Mouse (Mus musculus): ENCODE data around the gene Rgs19.

The Rgs19 gene

DNA sequence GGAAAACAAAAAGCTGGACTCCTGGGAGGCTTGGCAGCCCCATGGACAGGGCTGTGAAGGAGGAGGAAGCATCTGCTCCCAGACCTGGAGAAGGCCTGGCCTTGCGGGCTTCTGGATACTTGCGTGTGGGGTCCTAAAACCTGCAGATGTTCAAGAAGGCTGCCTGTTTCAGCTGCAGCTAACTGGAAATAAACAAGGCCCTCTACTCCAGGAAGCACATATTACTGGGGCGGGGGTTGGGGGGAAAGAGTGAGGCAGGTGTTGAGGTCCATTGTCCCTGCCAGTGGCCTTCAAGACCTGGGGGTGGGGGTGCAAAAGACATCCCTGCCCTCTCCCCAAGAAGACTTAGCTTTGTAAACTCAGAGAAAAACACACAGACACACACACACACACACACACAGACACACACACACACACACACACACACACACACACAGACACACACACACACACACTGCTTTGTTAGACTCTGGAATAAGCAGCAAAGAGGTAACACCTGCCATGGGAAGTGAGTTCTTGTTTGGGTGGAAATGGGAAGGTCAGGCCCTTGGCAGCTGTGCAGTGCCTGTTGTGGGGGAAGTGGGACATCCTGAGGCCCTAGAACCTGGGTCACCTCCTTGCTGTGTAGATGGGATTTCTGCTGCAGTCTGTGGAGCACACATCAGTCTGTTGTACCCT is 31.0 kb downstream of the Rgs19 start:
- in situ Hi-C loops (cut with MboI; ENCODE audit: unreplicated experiment in 2 of 2) = no loop called here

GRCm38 (mm10) chr2:181659609-181660055 is 34.1 kb downstream of the Rgs19 start:
- in situ Hi-C loops (cut with MboI; ENCODE audit: unreplicated experiment in 2 of 2) = no loop called here

DNA sequence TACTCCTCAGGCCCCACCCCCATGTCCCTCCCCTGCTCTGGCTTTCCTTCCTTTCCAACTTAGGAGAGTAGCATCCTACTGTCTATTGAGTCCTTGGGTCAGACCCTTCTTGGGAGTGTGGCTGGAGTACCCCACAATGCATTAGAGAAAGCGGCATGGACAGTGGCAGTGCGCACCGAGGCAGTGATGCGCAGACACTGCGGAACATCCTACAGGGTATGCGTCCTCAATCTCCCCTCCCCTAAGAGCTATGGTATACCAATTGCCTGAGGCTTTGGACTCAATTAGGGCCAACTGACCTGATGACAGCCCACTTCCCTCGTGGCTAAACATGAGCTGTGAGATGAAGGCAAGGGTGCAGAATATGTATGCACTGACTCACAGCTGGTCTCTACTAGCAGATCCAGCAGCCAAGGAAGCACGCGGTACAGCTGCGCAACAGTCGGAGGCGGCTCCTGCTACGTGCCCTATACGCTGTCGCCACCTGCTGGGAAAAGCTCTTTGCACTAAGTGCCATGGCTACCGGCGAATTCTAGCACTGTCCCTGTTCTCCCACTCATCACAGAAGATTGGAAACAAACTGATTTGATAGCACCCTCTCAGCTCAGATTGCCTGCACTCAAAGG is 34.7 kb downstream of the Rgs19 start:
- in situ Hi-C loops (cut with MboI; ENCODE audit: unreplicated experiment in 2 of 2) = no loop called here

DNA sequence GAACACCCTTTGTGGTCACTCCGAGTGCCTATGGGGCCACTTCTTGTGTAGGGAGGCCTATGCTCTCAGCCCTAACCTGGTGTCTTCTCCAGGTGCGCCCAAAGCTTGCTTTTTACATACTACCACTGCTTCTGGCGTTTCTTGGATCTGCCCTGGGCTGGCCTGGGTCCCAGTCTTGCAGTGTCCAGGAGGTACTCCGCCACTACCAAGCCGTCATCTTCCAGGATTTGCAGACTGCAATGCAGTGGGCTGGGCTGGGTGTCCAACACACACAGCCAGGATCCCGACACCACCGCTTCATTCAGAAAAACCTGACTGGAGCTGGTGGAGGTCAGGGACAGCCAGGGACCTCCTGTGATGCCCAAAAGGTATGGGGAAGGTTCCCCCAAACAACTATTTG is 35.2 kb downstream of the Rgs19 start:
- in situ Hi-C loops (cut with MboI; ENCODE audit: unreplicated experiment in 2 of 2) = no loop called here

DNA sequence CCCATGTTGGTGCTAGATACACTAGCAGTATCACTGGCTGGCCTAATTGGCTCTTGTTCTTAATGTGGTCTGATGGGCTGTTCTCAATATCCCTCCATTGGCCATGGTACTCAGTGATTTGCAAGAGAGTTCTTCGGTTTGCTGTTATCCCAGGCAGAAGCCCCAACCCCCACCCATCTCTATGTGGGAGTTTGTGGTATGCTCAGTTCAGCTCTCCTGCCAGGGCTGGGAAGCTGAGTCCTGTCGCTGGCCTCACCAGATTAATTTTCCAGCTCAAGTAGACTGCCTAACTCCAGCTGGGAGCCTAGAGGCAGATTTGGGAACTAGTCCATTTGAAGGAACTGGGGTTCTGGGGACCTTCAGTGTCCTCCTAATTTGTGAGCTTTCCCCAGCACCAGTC is 36.3 kb downstream of the Rgs19 start:
- in situ Hi-C loops (cut with MboI; ENCODE audit: unreplicated experiment in 2 of 2) = no loop called here

GRCm38 (mm10) chr2:181656734-181657133 is 37.0 kb downstream of the Rgs19 start, which contains the start of gene Gm29797:
TSS of gene Gm29797 (plus strand) at chr2:181657034.
- in situ Hi-C loops (cut with MboI; ENCODE audit: unreplicated experiment in 2 of 2) = no loop called here

- in situ Hi-C loops (cut with MboI; ENCODE audit: unreplicated experiment in 2 of 2) = no loop called here
Observed at GRCm38 (mm10) chr2:181653523-181653922, 40.3 kb downstream of the Rgs19 start.

- in situ Hi-C loops (cut with MboI; ENCODE audit: unreplicated experiment in 2 of 2) = no loop called here
Observed at GRCm38 (mm10) chr2:181653065-181653464, 40.7 kb downstream of the Rgs19 start.

DNA sequence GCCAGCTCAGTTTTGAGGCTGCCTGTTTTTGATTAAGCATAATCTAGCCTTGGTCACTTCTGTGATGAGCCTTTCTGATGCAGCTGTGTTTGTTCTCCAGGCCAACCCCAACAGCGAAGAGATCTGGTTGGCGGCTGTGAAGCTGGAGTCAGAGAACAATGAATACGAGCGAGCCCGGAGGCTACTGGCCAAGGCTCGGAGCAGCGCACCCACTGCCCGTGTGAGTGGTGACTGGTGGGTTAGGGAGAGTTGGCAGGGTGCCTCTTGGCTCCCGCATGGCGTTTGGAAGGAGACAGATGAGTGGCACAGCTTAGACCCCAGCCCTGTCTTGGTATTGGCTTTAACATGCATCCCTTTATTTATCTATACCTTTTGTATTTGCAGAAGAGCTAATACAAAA is 44.9 kb downstream of the Rgs19 start:
- in situ Hi-C loops (cut with MboI; ENCODE audit: unreplicated experiment in 2 of 2) = no loop called here

- in situ Hi-C loops (cut with MboI; ENCODE audit: unreplicated experiment in 2 of 2) = no loop called here
Observed at GRCm38 (mm10) chr2:181646626-181647472, 46.9 kb downstream of the Rgs19 start.

GRCm38 (mm10) chr2:181645666-181646065 is 48.1 kb downstream of the Rgs19 start:
- in situ Hi-C loops (cut with MboI; ENCODE audit: unreplicated experiment in 2 of 2) = no loop called here

- in situ Hi-C loops (cut with MboI; ENCODE audit: unreplicated experiment in 2 of 2) = loop anchor here (5.0 kb wide), 2 partner anchors 33 to 63 kb away; no protein-coding TSS in a partner anchor
Observed at GRCm38 (mm10) chr2:181644361-181644760, 49.4 kb downstream of the Rgs19 start.

Measured in v-Abl transformed pro-B cells (cell line).